Mouse (Mus musculus) G1E (cell line): ENCODE results near the gene Zer1. TPM values are rescaled to one million over a fixed set of nuclear protein-coding genes. Genes with fewer than 3 reads are reported as not detected.

ENCODE experiments used
- ATAC-seq: 2 replicates; pipeline ENCODE4 v1.8.0; 2016; ENCODE audit warnings: mild to moderate bottlenecking; ENCODE audit not compliant: insufficient number of reproducible peaks, poor library complexity, low FRiP score, severe bottlenecking; ENCODE audit errors: extremely low read depth
- DNase-seq: peaks from one replicate; pipeline ENCODE4 v3.0.0; 2012; ENCODE audit warnings: low spot score
- H3K27me3 ChIP-seq: 2 replicates; pipeline ENCODE4 v1.6.1; 2012; ENCODE audit warnings: mild to moderate bottlenecking, low read length, inconsistent platforms; ENCODE audit not compliant: insufficient read depth
- H3K36me3 ChIP-seq: replicated peaks from 2 replicates; pipeline ENCODE3; 2012; ENCODE audit warnings: mild to moderate bottlenecking, inconsistent platforms
- H3K4me1 ChIP-seq: 2 replicates; pipeline ENCODE4 v1.6.1; 2012; ENCODE audit warnings: low read depth, low read length, inconsistent platforms, mixed read lengths; ENCODE audit not compliant: insufficient read depth
- H3K4me3 ChIP-seq: 2 replicates; pipeline ENCODE4 v1.5.1; 2012; ENCODE audit warnings: low read depth, mild to moderate bottlenecking, inconsistent platforms, low read length, moderate library complexity, mixed read lengths
- H3K9me3 ChIP-seq: replicated peaks from 2 replicates; pipeline ENCODE4 v1.6.1; 2012; ENCODE audit warnings: inconsistent platforms
- CTCF ChIP-seq: IDR thresholded peaks from 2 replicates; pipeline ENCODE4 v1.5.1; 2012; ENCODE audit warnings: low read depth, low read length, inconsistent platforms, mixed read lengths
- GATA1 ChIP-seq: IDR thresholded peaks from 2 replicates; pipeline ENCODE4 v1.6.1; 2012; ENCODE audit warnings: borderline replicate concordance, low read length, inconsistent platforms, mixed read lengths
- GATA2 ChIP-seq: IDR thresholded peaks from 2 replicates; pipeline ENCODE4 v1.6.1; 2012; ENCODE audit warnings: low read depth, low read length, inconsistent platforms, borderline replicate concordance
- POLR2AphosphoS5 ChIP-seq: IDR thresholded peaks from 2 replicates; pipeline ENCODE4 v1.6.1; 2012; ENCODE audit warnings: low read depth, low read length, inconsistent platforms; ENCODE audit not compliant: insufficient replicate concordance
- TAL1 ChIP-seq: conservative IDR thresholded peaks from 2 replicates; pipeline ENCODE4 v1.6.1; 2012; ENCODE audit warnings: low read depth, low read length, inconsistent platforms, mixed read lengths
- polyA plus RNA-seq: library from polyadenylated mRNA; stranded (reverse); fragments of >175 nt; gene quantifications from 2 replicates; pipeline ENCODE4 v1.2.3, GENCODE M21; 2012
- total RNA-seq, 2 experiments: library from RNA; stranded (forward) in 1 of 2; stranded (reverse) in 1 of 2; fragments of 200-1000 nt in 1 of 2; fragments of >200 nt in 1 of 2; fragmentation: Nextera tagmentation in 1 of 2; gene quantifications; 2 replicates each; pipeline ENCODE4 v1.2.3; 2014 to 2017

Gene Zer1
- total and polyA plus RNA-seq, 3 experiments = 10.4 to 25.8 (median 18.9) TPM

DNA sequence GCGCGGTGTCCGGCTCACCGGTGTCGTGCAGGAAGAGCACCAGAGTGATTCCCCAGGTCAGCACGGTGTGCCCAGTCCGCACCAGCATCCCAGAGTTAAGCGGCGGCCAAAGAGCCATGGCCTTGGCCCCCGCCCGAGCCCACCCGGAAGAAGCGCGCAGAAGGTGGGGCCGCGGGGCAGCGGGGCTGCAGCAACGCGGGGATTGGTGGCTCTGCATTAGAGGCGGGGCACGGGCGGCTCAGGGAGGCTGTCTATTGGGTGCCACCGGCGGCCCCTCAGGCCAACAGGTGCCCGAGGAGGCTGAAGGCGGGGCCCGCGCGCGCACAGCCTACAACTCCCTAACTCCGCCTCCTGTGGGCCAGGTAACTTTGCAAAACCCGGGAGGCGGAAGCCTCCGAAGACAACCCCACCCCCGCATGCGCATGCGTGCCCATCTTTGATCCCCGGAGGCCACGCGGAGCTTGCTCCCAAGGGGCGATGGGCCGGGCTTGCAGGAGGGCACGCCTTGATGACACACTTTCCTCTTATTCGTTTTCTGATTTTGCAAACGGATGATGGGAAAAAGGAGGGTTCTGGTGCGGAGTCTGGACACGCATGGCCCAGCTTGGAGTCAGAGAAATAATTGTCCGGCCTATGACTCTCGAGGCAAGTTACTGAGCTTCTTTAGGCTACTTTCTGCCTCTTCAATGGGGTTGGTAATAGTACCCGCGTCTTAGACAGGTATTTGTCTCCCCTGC lies 30.7 kb downstream of the Zer1 start, which contains the start of gene Zdhhc12:
TSS of gene Zdhhc12 (minus strand) at position 178 of the 737 bp plus-strand sequence.
- Histone ChIP-seq H3K4me1 (peaks cover 40% of the 10 kb centered on the region), H3K9me3 (no peaks in the 10 kb centered on the region), H3K27me3 (no peaks in the 10 kb centered on the region), H3K36me3 (peaks cover 67% of the 10 kb centered on the region), H3K4me3 (peak within 1 kb of the TSS; percentile 82)
- TF ChIP-seq GATA2 = no peak
- TF ChIP-seq CTCF = no peak
- TF ChIP-seq GATA1 = no peak
- no peak for TF ChIP-seq TAL1
- no peak for TF ChIP-seq POLR2AphosphoS5
- ATAC-seq (peak; percentile 95), DNase-seq (peak; percentile 96)

DNA sequence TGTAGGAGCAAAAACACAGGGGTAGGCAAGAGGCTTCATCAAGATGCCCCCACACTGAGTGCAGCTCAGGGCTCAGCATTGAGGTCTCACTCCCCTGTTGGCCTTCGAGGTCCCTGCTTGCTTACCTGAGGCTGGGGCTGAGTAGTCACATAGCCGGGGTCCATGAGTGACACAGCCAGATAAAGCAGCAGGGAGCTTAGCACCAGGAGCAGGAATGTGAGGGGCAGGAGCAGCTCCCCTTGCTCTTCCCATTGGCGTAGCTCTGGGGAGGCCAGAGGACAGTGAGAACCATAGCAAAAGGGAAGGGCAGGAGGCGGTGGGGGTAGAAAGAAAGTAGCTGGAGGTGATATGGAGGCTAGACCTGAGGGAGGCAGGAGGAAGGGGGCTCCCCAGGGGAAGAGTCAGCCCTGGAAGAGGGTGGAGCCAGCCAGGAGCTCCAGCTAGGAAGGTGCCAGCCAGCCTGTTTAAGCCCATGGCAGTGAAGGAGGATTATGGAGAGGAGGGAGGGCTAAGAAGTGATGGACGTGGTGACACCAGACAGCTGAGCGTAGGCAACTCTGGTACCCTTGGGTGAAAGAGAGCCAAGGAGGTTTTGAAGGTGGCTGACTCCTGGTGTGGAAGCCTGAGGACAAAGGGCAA lies 32.0 kb downstream of the Zer1 start:
- TF ChIP-seq CTCF (no peak), GATA1 (no peak), TAL1 (no peak), POLR2AphosphoS5 (no peak), GATA2 (no peak)
- Histone ChIP-seq H3K4me3 (peak overlapping the region; percentile 82), H3K9me3 (no peaks in the 10 kb centered on the region), H3K4me1 (peaks cover 39% of the 10 kb centered on the region), H3K27me3 (no peaks in the 10 kb centered on the region), H3K36me3 (peaks cover 58% of the 10 kb centered on the region)
- DNase-seq (no peak), ATAC-seq (no peak)

DNA sequence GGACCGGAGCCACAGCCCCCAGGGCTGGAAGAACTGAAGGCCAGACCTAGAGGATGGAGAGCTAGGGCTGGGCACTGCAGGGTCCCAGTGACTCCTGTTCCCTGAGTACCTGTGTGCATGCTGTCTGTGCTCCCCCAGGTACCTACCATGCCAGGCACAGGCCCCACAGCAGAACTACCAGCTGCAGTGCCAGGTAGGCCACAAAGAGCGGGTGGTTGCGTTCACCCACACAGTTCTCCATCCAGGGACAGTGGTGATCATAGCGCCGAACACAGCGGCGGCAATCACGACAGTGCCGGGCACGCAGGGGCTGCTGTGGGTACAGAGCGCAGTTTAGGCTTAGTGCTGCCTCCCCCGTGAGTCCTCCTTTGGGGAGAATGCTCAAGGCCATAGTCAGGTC lies 32.9 kb downstream of the Zer1 start:
- TF ChIP-seq CTCF (no peak), POLR2AphosphoS5 (no peak), GATA2 (no peak), GATA1 (no peak), TAL1 (no peak)
- ATAC-seq (no peak), DNase-seq (no peak)
- Histone ChIP-seq H3K4me3 (no peak overlapping the region), H3K36me3 (peaks cover 49% of the 10 kb centered on the region), H3K4me1 (peaks cover 40% of the 10 kb centered on the region), H3K9me3 (no peaks in the 10 kb centered on the region), H3K27me3 (no peaks in the 10 kb centered on the region)

DNA sequence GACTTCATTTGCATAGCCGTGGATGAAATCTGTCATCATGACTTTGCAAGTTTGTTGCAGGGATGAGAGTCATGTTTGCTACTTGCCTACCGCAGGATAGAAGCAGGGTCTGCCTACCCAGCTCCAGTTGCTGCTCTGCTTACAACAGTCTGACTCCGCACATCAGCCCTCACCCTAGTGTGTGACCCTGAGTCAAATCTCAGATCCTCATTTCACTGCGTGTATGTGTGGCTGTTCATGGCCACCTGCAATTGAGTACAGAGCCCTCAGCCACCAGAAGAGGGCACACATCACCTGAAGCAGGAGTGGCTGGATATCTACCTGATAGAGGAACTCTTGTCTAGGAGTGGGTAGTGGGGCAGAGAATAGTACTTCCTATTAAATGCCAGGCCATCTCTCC lies 37.1 kb downstream of the Zer1 start:
- Histone ChIP-seq H3K4me1 (peaks cover 19% of the 10 kb centered on the region), H3K9me3 (no peaks in the 10 kb centered on the region), H3K36me3 (peaks cover 36% of the 10 kb centered on the region), H3K4me3 (no peak overlapping the region), H3K27me3 (peaks cover 8% of the 10 kb centered on the region)
- no peak for ATAC-seq
- no peak for DNase-seq
- TF ChIP-seq CTCF = no peak
- TF ChIP-seq POLR2AphosphoS5 = no peak
- TF ChIP-seq GATA2 = no peak
- no peak for TF ChIP-seq GATA1
- TF ChIP-seq TAL1 = no peak

DNA sequence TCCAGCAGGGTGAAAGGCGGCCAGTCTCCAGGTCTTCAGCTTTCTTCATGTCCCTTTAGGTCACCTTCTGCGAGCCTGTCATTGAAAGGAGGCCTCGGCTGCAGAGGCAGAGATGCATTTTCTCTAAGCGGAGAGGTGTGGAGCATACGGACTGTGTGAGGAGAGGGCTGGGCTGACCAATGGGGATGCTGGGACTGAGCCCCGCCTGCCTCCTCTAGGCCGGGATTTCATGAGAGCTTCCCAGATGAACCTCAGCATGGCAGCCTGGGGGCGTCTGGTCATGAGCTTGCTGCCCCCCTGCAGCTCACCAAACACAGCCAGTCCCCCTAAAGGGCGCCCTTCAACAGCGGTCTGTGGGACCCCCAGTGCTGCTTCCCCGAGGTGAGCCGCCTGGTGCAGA lies 39.8 kb downstream of the Zer1 start:
- peaks cover 21% of the 10 kb centered on the region for H3K36me3 ChIP-seq
- H3K4me1 ChIP-seq = peaks cover 9% of the 10 kb centered on the region
- DNase-seq (no peak), ATAC-seq (no peak)
- no peaks in the 10 kb centered on the region for H3K9me3 ChIP-seq
- peaks cover 10% of the 10 kb centered on the region for H3K27me3 ChIP-seq
- no peak overlapping the region for H3K4me3 ChIP-seq
- TF ChIP-seq GATA1 = no peak
- TF ChIP-seq POLR2AphosphoS5 = no peak
- TF ChIP-seq CTCF = no peak
- TF ChIP-seq GATA2 = no peak
- TF ChIP-seq TAL1 = no peak

DNA sequence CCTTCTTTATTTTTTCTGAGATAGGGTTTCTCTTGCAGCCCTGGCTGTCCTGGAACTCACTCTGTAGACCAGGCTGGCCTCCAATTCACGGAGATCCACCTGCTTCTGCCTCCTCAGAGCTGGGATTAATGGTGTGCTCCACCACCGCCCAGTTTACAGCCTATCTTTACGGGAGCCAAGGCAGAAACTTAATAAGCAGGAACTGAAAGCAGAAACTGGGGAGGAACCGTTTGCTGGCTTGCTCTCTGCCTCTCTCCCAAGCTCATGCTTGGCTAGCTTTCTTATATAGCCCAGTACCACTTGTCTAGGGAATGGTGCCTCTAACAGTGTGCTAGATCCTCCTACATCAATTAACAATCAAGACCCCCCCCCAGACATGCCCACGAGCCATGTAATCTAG lies 40.3 kb downstream of the Zer1 start:
- DNase-seq (no peak), ATAC-seq (no peak)
- Histone ChIP-seq H3K4me1 (peaks cover 11% of the 10 kb centered on the region), H3K4me3 (no peak overlapping the region), H3K27me3 (peaks cover 14% of the 10 kb centered on the region), H3K9me3 (no peaks in the 10 kb centered on the region), H3K36me3 (peaks cover 22% of the 10 kb centered on the region)
- TF ChIP-seq POLR2AphosphoS5 = no peak
- no peak for TF ChIP-seq GATA2
- no peak for TF ChIP-seq GATA1
